Mouse (Mus musculus) fibroblast of lung, adult 2 months (primary cell): ENCODE measurements around the gene Crtap.
A peak's percentile ranks its signal among the peaks of the same experiment; 100 is the strongest.

ENCODE experiments used
- DNase-seq: peaks from one replicate; pipeline ENCODE4 v3.0.0-alpha.2; 2011; ENCODE audit warnings: low read depth

Gene Crtap

DNA sequence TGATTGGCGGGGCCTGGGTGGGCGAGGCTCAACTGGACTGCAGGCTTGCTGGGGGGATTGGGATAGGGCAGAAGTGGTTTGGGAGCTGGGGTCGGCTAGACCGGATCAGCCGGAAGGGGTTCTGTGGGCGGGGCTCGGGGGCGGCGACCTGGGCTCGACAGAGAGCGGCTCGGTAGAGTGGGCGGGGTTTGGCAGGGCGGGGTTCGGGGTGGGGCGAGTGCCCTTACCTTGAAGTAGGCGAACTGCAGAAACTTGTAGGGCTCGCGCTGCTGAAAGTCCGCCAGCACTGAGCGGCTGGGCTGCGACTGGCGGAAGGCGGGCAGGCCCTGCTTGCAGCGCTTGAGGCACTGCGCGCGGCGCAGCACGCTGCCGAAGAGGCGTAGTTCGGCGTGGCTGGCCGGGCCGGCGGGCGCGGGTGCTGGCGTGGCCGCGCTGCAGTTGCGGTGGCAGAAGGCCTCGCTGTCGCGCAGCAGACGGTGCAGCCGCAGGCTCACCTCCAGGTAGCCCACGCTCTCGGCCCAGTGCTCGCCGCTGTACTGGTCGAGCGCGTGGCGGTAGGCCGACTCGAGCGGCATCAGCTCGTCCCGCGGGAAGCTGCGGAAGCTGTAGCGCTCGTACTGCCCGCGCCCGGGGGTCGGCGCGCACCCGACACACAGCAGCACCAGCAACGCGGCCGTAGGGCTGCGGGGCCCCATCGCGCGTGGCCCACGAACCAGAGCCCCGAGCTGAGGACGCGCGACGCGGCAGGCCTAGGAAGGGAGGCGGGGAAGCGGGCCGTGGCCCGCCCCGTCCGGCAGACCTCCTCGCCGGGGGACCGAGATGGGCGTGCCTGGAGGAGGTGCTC lies at the start of gene Crtap:
Gene Crtap, minus strand, starts transcription at position 771 of the 844 bp plus-strand sequence.
- DNase-seq: no peak

GRCm38 (mm10) chr9:114435668-114436067 lies 45.2 kb upstream of the Crtap start:
- no peak for DNase-seq

DNA sequence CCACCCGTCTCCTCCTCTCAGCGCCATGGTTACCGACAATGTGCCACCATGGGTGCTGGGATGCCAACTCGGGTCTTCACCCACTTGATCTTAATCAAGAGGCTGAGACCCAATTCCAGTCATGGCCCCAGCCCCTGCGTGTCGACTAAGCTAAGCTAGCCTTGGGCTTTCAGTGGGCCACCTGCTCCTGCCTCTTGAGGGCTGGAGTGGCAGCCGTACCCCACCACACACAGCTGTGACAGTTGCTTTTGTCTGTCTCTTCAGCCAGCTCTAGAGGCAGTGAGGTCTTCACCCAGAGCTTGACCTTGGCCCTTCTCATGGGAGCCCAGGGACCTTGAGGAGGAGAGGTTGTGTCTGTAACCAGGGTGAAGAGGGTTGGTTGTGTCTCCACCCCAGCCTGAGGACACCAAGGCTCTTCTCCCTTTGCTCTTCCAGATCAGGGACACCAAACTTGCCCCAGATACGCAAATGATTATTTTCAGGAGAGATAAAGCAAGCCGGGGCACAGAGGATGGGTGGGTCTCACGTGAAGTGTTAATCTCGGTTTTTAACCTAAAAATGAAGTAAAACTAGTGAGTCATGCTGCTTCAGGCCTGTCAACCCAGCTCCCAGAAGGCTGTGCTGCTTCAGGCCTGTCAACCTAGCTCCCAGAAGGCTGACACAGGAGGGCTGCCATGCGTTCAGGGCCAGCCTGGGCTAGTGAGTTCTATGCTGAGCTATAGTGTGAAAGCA lies 37.8 kb upstream of the Crtap start:
- DNase-seq: no peak

DNA sequence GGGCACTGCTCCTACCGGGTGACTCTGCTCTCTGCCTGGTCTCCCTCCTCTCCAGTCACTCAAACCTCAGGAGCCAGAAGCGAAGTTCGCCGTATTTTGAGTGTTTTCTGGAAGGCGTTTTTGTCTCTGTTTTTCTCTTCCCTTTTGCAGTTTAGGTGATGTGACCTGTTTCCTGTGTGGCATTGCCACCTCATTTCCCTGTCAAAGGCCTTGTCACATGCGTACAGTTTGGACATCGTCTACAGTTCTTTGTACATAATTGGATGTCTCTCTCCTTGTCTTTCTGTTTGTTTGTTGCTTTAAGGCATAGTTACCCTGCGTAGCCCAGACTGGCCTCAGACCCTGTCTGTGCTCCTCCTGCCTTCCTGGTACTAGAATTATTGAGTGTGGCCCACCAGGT lies 37.0 kb upstream of the Crtap start:
- no peak for DNase-seq

DNA sequence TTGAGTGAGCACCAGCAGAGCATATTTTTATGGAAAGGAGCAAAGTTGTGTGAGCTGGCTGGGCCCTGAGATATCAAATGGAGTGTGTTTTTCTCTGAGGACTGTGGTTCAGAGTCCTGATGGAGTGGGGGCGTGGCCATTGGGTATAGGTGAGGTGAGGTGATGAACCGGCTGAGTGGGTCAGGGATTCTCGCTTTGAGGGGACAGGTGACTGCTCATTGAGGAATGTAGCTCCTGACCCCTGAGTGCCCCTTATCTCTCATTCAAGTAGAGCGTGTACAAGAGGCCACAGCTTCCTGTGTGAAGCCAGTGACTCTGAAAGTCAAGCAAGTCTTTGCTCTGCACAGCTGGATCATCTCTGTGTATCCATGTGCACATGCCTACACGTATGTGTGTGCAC lies 35.7 kb upstream of the Crtap start:
- DNase-seq: no peak

DNA sequence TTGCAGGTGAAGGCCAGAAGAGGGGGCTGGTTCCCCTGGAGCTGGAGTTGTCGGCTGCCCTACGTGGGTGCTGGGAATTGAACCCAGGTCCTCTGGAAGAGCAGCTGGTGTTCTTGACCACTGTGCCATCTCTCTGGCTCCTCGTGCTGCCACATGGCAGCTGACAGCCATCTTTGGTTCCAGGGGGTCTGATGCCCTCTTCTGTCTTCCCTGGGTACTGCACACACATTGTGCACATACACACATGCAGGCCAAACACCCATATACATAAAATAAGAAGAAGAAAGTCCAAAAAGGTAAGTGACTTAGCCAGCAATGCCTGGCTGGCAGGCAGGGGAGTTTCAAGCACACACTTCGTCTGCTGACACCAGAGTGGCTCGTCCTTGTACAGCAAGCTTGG lies 35.1 kb upstream of the Crtap start:
- DNase-seq: no peak

GRCm38 (mm10) chr9:114421797-114422196 lies 31.3 kb upstream of the Crtap start:
- DNase-seq: no peak

DNA sequence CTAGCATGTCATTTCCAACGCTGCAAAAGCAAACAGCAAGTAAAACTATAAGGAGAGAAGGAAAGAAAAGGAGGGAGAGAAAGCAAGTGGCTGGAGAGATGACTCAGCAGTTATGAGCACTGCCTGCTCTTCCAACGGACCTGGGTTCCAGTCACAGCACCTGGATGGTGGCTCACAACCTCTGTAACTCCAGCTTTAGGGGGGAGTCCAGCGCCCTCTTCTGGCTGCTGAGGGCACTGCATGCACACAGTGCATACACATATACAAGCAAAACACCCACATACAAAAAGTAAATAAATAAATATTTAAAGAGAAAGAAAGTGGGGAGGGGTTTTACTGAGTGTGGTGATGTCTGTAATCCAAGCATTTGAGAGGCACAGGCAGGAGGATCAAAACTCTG lies 30.6 kb upstream of the Crtap start:
- no peak for DNase-seq

DNA sequence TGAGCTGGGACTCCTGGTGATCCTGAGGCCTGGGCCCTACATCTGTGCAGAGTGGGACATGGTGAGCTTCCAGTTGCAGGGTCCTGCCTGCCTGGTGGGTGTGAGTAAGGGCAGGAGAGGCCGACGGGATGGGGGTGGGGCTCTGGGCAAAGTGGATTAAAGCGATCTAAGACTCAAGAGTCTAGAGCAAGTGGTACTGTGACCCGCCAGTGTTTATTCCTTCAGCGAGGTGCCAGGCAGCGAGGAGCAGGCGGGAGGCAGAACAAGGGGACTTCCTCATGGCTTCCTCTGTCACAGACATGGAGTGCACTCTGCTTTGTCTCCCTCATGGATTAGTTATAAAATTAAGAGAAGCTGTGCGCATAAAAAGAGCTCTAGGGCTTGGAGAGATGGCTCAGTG lies 30.0 kb upstream of the Crtap start:
- DNase-seq: no peak

- DNase-seq: peak; percentile 23
Observed at GRCm38 (mm10) chr9:114418187-114418586, 27.7 kb upstream of the Crtap start.

GRCm38 (mm10) chr9:114416646-114417517 lies 26.4 kb upstream of the Crtap start:
- no peak for DNase-seq

GRCm38 (mm10) chr9:114415701-114416100 lies 25.2 kb upstream of the Crtap start:
- peak; percentile 9 for DNase-seq

- no peak for DNase-seq
Observed at GRCm38 (mm10) chr9:114413866-114414265, 23.4 kb upstream of the Crtap start.

GRCm38 (mm10) chr9:114412406-114412805 lies 21.9 kb upstream of the Crtap start:
- no peak for DNase-seq

- no peak for DNase-seq
Observed at GRCm38 (mm10) chr9:114411295-114411694, 20.8 kb upstream of the Crtap start.

DNA sequence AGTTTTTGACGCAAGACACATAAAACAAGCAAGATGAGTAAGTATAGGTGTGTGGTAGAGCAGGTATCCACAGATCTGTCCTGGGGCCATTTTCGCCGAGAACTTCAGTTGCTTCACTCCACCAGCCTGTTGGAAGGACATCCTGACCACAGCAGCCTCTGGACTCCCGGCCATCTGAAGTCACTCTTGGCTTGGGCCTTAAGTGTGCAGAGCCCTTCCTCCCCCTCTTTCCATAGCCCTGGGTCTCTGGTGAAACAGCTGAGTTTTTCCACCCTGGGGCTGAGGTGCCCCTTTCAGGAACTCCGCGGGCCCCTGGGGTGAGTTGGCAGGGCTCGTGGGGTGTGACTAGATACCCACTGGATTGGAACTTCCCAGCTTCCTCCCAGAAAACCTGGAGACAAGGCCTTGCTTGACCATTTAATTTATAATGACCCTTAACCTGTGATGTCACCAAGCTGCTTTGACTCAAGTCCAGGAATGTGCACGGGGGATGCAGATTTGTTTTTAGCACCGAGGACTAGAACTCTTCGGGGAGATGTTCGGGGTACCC lies 19.9 kb upstream of the Crtap start:
- DNase-seq: no peak

DNA sequence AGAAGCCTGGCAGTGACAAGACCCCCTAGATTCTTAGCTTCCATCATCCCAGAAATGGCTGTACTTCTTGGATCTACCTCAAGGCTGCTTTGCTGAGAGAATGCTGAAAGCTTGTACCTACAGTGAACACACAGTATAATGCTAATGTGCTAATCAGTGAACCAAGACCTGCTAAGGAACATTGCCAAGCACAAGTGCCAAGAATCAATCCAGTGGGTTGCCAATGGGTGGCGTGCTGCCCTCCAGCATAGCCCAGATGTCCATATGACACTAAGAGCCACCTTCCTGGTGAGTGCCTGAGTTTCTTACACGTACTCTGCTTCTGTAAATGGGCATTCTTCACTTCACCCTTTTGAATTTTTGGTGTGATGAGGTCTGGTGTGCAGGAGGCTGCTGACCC lies 17.2 kb upstream of the Crtap start:
- DNase-seq: no peak

DNA sequence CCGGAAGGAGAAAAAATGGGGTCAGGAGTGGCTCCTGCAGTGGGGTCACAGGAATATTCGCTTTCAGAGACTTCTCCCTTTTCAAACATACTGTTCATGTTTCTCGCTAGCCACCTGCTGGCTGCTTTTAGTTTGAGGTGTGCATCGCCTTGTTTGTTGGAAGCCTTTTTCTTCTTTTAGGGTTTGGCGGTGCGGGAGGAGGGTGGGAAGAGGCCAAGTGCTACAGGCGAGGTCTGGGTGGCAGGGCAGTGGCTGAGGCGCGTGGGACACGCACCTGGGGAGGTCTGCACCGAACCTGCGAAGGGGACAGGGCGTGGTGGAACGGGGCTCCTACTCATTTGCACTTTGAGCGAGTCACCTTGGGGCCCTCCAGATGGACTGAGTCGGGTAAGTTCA lies 11.2 kb upstream of the Crtap start:
- peak; percentile 13 for DNase-seq

- peak; percentile 56 for DNase-seq
Observed at GRCm38 (mm10) chr9:114400949-114401684, 10.6 kb upstream of the Crtap start, which contains the start of the genes Glb1 and Tmppe. Gene Glb1, plus strand, starts transcription at chr9:114401076. Gene Tmppe, plus strand, starts transcription at chr9:114401105.

GRCm38 (mm10) chr9:114400588-114400948 lies 10.1 kb upstream of the Crtap start:
- DNase-seq: no peak

- no peak for DNase-seq
Observed at GRCm38 (mm10) chr9:114399680-114400079, 9.2 kb upstream of the Crtap start.
